Mouse (Mus musculus): ENCODE data around the gene Treh.

- TF ChIP-seq POLR2A (IDR thresholded peaks at IDR 0.05; ENCODE audit: borderline replicate concordance, control insufficient read depth, low read depth, low read length), result no peak
- TF ChIP-seq CTCF (IDR thresholded peaks at IDR 0.05; ENCODE audit: control insufficient read depth, insufficient read depth, low read length), result no peak
Observed at GRCm38 (mm10) chr9:44718937-44719631, 46.1 kb downstream of the Treh start.
